Mouse (Mus musculus) megakaryocyte, embryonic 14.5 days (primary cell): ENCODE data around the gene Ankfy1. TPM values are rescaled to one million over a fixed set of nuclear protein-coding genes. Genes with fewer than 3 reads are reported as not detected.

Experiments
- H3K27me3 ChIP-seq: replicated peaks from 2 replicates; pipeline ENCODE3; 2012; ENCODE audit warnings: inconsistent platforms
- H3K36me3 ChIP-seq: replicated peaks from 2 replicates; pipeline ENCODE3; 2012; ENCODE audit warnings: low read length, inconsistent platforms, mixed read lengths
- H3K4me1 ChIP-seq: 2 replicates; pipeline ENCODE4 v1.6.1; 2012; ENCODE audit warnings: inconsistent platforms
- H3K4me3 ChIP-seq: replicated peaks from 2 replicates; pipeline ENCODE3; 2012; ENCODE audit warnings: moderate library complexity, mild to moderate bottlenecking, inconsistent platforms
- H3K9me3 ChIP-seq: 2 replicates; pipeline ENCODE4 v1.6.1; 2012; ENCODE audit warnings: inconsistent platforms
- FLI1 ChIP-seq: IDR thresholded peaks from 2 replicates; pipeline ENCODE4 v1.6.1; 2012; ENCODE audit warnings: low read length, inconsistent platforms, mixed read lengths
- GATA1 ChIP-seq: IDR thresholded peaks from 3 replicates; pipeline ENCODE4 v1.6.1; 2012; ENCODE audit warnings: mixed read lengths, low read length, inconsistent platforms, borderline replicate concordance
- polyA plus RNA-seq: library from polyadenylated mRNA; stranded (reverse); fragments of >175 nt; gene quantifications from 2 replicates; pipeline ENCODE4 v1.2.3, GENCODE M21; 2012; ENCODE audit warnings: low replicate concordance; ENCODE audit not compliant: insufficient read depth

The Ankfy1 gene
- polyA plus RNA-seq, 1 experiment: 3.6 TPM

DNA sequence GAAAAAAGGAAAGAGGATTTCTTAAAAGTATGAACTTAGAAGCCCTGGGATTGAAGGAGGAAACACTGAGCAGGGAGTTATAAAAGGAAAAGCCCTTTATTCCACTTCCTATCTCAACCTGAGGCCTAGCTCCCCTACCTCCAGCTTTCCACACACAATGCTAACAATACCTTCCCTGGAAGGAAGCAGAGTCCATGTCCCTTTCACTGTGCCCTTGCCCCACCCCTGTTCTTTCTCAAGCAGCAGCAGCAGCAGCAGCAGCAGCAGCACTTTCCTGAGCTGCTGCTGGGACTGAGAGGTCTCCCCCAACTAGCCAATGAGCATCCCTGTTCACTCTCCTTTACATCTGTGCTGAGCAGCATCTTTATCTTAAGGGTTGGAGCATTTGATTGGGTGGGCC lies 89.2 kb downstream of the Ankfy1 start:
- H3K36me3 ChIP-seq: peaks cover 45% of the 10 kb centered on the region
- TF ChIP-seq GATA1: no peak
- no peak for TF ChIP-seq FLI1
- no peaks in the 10 kb centered on the region for H3K4me1 ChIP-seq
- H3K4me3 ChIP-seq: no peak overlapping the region
- peaks cover 6% of the 10 kb centered on the region; the same call in 1 of the 2 replicates for H3K9me3 ChIP-seq
- no peaks in the 10 kb centered on the region for H3K27me3 ChIP-seq

DNA sequence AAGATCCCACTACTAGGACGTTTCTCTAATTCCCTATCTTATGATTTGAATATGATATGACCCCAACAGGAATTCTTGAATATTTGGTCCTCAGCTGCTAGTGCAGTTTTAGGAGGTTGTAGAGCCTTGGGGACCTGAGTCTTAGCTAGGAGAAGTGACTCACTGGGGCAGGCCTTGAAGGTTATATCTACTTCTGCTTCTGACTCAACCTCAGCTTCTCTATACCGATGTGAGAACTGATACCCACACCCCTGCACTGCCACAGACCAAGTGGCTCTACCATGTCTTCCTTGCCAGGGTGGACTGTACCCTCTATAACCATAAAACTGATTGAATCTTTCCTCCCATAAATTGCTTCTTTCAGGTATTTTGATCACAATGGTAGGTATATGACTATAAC lies 92.3 kb downstream of the Ankfy1 start:
- Histone ChIP-seq H3K36me3 (peaks cover 41% of the 10 kb centered on the region), H3K9me3 (no peaks in the 10 kb centered on the region), H3K27me3 (no peaks in the 10 kb centered on the region), H3K4me3 (no peak overlapping the region), H3K4me1 (peaks cover 5% of the 10 kb centered on the region; the same call in 1 of the 2 replicates)
- TF ChIP-seq GATA1 (no peak), FLI1 (no peak)

DNA sequence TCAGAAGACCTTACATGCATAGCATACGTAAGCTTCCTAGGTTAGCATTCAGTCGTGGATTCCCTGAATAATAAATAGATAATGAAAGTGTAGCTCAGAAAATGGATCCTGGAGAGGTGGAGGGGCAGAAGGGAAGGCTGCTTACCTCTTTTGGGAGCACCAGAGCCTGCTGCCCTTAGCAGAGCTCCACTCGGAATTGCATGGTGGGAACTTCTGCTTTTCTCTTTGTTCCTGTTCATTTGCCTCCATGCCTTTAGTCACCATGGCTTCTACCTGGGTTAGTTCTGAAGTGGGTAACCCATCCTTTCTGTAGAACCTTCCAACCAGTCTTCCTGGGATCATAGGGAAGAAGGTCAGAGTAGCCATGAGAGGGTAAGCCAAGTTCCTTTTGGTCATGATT lies 92.7 kb downstream of the Ankfy1 start:
- peaks cover 7% of the 10 kb centered on the region; the same call in 1 of the 2 replicates for H3K4me1 ChIP-seq
- no peak overlapping the region for H3K4me3 ChIP-seq
- no peak for TF ChIP-seq GATA1
- TF ChIP-seq FLI1: no peak
- no peaks in the 10 kb centered on the region for H3K27me3 ChIP-seq
- no peaks in the 10 kb centered on the region for H3K9me3 ChIP-seq
- peaks cover 44% of the 10 kb centered on the region for H3K36me3 ChIP-seq

DNA sequence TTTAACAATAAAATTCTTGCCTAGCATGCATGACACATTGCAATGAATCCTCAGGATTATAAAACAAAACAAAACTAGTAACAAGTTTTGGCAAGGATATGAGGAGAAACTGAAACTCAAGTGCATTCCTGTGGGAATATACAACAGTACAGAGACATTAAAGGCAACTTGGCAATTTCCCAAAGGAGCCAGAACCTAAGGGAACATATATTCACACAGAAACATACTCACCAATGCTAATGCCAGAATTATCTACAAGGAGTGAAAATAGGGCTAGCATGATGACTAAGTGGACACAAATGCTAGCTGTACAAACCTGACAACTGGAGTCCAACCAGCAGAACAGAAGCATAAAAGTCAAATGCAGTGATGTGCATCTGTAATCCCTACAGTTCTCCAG lies 102.2 kb downstream of the Ankfy1 start:
- Histone ChIP-seq H3K4me3 (peak overlapping the region; percentile 1), H3K9me3 (no peaks in the 10 kb centered on the region), H3K36me3 (peaks cover 15% of the 10 kb centered on the region), H3K27me3 (no peaks in the 10 kb centered on the region), H3K4me1 (peaks cover 31% of the 10 kb centered on the region)
- TF ChIP-seq FLI1: no peak
- TF ChIP-seq GATA1: no peak

DNA sequence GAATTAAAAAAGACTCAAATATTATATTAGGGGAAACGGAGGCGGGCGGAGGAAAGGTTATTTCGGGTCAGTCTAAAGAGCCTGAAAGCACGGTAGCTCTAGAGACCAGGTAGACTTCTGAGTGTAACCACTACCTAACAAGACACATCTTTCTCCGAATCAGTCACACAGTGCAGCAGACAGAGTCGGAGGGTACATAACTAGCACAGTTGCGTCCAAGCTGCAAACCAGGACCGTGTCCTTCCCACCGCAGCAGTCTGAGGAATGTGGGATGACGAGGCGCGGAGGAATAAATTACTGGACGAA lies 105.3 kb downstream of the Ankfy1 start:
- H3K4me1 ChIP-seq: peaks cover 54% of the 10 kb centered on the region
- no peaks in the 10 kb centered on the region for H3K9me3 ChIP-seq
- H3K27me3 ChIP-seq: no peaks in the 10 kb centered on the region
- peak overlapping the region; percentile 99 for H3K4me3 ChIP-seq
- H3K36me3 ChIP-seq: peaks cover 17% of the 10 kb centered on the region
- TF ChIP-seq FLI1 (no peak), GATA1 (no peak)

DNA sequence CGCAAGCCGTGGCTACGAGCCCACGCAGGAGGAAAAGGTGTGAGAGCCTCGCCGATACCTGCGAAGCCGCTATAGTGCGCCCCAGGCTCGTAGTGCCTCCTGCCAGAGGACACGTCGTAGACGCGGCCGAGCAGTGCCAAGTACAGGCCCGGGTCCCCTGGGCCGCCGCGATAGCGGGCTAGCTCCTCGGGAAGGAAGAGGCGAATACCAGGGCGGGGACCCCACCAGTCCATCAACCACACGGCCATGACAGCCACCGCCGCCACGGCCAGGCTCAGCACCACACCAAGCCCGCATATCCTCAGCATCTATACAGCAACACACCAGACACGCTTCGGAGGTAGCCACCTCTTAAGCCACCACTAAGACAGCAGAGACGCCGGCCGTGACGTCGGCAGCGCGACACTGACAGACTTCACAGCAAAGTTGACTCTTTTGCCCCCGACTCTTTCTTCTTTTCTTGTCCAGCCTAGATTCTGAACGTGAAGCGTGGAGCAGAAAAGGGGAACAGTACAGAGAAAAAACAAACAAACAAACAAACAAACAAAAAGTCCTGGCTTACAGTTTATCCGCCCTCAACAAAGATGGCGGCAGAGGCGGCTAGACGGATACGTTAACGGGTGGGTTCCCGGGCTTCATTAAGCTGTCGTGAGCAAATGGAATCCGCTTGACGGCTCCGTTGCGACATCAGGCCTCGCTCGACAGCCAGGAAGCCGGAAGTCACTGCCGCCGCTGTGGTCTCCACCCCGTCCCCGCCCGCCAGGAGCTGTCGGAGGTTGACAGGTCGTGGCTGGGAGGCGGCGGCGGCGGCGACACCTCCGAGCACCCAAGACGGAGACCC lies 105.9 kb downstream of the Ankfy1 start, which contains the start of the genes Cyb5d2 and Zzef1:
Gene Cyb5d2, minus strand, starts transcription at position 688 of the 841 bp plus-strand sequence.
Gene Zzef1, plus strand, starts transcription at position 772 of the 841 bp plus-strand sequence.
- Histone ChIP-seq H3K36me3 (peaks cover 22% of the 10 kb centered on the region), H3K4me3 (peak within 1 kb of the TSS; percentile 99), H3K4me1 (peaks cover 57% of the 10 kb centered on the region), H3K9me3 (no peaks in the 10 kb centered on the region), H3K27me3 (no peaks in the 10 kb centered on the region)
- no peak for TF ChIP-seq GATA1
- peak; percentile 28; the same call in 1 of the 2 replicates for TF ChIP-seq FLI1

DNA sequence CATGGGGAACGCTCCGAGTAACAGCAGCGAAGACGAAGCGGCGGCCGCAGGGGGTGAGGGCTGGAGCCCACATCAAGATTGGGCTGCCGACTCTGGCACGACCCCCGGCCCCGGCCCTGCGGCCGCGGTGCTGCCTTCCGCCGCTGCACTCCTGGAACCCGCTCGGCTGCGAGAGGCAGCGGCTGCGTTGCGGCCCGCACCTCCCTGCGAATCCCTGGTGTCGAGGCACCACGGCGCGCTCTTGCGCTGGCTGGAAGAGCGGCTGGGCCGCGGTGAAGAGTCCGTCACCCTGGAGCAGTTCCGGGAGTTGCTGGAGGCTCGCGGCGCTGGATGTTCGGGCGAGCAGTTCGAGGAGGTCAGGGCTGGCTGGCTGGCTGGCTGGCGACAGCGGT lies 106.5 kb downstream of the Ankfy1 start:
- Histone ChIP-seq H3K4me3 (peak overlapping the region; percentile 99), H3K9me3 (no peaks in the 10 kb centered on the region), H3K4me1 (peaks cover 60% of the 10 kb centered on the region), H3K27me3 (no peaks in the 10 kb centered on the region), H3K36me3 (peaks cover 25% of the 10 kb centered on the region)
- TF ChIP-seq GATA1 (no peak), FLI1 (no peak)

DNA sequence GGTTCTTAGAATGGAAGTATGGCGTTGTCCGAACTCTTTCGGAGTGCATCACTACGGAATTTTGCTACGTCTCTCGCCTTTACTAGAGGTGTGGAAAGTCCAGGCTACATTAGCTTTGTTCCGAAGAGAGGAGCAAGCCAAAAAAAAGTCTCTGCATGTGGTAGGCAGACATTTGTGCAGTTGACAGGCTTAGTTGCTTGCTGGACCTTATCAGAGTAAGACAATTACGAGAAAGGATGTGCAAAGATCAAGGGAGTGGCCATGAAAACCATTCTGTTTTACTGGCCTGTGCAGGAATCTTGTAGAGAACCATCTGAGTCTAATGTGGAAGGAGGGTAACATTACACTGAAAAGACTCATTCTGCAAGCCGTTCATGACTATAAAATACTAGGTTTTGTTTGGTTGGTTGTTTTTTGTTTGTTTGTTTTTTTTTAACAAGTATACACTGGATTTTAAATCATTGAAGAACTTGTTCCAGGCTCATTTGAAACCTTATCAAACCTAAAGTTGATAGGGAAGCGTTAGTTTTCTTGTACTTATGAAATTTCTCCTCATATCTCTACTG lies 107.0 kb downstream of the Ankfy1 start:
- H3K36me3 ChIP-seq: peaks cover 26% of the 10 kb centered on the region
- H3K4me3 ChIP-seq: peak overlapping the region; percentile 99

DNA sequence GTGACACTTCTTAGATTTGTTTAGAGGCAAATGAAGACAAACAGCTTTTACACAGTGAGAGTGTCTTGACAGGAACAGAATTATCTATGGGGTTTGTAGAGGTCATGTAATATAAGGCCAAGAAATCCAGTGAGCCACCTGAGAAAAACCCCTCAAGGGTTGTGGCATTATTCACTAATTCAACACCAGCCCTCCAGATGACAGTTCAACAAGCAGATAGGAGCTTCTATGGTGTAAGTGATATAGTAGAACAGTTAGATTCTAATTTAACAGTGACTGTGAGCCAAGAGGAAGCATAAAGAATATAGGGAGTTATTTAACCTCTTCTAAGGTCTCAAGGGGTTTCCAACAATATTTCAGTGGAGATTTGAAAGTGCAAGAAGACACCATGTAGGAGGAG lies 108.3 kb downstream of the Ankfy1 start:
- H3K27me3 ChIP-seq: no peaks in the 10 kb centered on the region
- TF ChIP-seq GATA1 (no peak), FLI1 (no peak)
- H3K9me3 ChIP-seq: no peaks in the 10 kb centered on the region
- peaks cover 61% of the 10 kb centered on the region for H3K4me1 ChIP-seq
- H3K36me3 ChIP-seq: peaks cover 35% of the 10 kb centered on the region
- H3K4me3 ChIP-seq: no peak overlapping the region

More for the DNA sequence above, 107.0 kb downstream of the Ankfy1 start:
- no peaks in the 10 kb centered on the region for H3K9me3 ChIP-seq
- H3K27me3 ChIP-seq: no peaks in the 10 kb centered on the region
- no peak for TF ChIP-seq FLI1
- TF ChIP-seq GATA1: no peak
- H3K4me1 ChIP-seq: peaks cover 61% of the 10 kb centered on the region

DNA sequence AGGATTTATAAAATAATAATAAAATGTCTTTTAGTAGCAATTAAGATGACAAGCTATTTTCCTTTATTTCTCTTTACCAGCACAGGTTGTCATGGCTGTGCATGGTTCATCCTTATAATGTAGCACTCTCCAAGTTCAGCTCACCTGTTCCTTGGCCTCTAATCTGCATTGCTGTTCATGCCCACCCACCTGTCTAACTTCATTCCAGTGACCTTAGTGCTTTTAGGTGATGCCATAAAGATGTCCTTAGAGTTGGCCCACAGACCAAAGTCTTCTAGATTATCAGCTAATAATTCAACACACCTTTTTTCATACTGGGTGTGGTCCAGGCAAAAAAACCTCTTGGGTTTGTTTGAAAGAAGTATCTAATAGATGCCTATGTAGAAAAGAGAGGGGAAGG lies 111.4 kb downstream of the Ankfy1 start:
- H3K4me3 ChIP-seq: no peak overlapping the region
- H3K9me3 ChIP-seq: no peaks in the 10 kb centered on the region
- TF ChIP-seq FLI1 (no peak), GATA1 (no peak)
- H3K27me3 ChIP-seq: no peaks in the 10 kb centered on the region
- H3K36me3 ChIP-seq: peaks cover 47% of the 10 kb centered on the region
- H3K4me1 ChIP-seq: peaks cover 73% of the 10 kb centered on the region
